Mouse (Mus musculus): ENCODE data around the gene Aloxe3.

The Aloxe3 gene

GRCm38 (mm10) chr11:69095511-69096231 is 30.0 kb upstream of the Aloxe3 start:
- no peak for DNase-seq (ENCODE audit: low spot score)

GRCm38 (mm10) chr11:69096360-69096986 is 29.2 kb upstream of the Aloxe3 start:
- no peak for DNase-seq (ENCODE audit: low spot score)

GRCm38 (mm10) chr11:69096987-69097900 is 28.5 kb upstream of the Aloxe3 start:
- DNase-seq (ENCODE audit: low spot score): peak; percentile 99

GRCm38 (mm10) chr11:69098039-69098761 is 27.5 kb upstream of the Aloxe3 start:
- DNase-seq (ENCODE audit: low spot score): no peak

GRCm38 (mm10) chr11:69098762-69099091 is 27.0 kb upstream of the Aloxe3 start:
- DNase-seq (ENCODE audit: low spot score): peak; percentile 95

GRCm38 (mm10) chr11:69099177-69099914 is 26.4 kb upstream of the Aloxe3 start:
- peak; percentile 72 for DNase-seq (ENCODE audit: low spot score)

DNA sequence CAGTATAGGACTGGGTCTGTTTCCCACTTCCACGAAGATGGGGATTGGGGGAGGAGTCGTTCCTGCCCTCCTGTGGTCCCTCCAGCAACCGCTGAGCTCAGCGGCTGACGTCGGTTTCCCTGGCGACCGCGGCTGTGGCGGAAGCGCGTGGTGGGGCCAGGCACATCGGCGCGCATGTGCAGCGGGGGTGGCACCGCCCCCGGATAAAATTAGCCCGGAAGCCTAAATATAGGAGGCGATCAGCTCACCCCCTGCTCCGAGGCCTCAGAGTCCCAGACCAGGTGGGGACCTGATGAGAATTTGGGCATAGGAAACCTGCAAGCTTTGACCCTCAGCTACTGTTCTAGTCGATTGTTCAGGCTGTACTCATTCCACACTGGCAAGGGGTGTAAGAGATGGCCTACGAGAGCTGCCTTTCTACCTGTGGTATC is 25.8 kb upstream of the Aloxe3 start:
- DNase-seq (ENCODE audit: low spot score): peak; percentile 90

DNA sequence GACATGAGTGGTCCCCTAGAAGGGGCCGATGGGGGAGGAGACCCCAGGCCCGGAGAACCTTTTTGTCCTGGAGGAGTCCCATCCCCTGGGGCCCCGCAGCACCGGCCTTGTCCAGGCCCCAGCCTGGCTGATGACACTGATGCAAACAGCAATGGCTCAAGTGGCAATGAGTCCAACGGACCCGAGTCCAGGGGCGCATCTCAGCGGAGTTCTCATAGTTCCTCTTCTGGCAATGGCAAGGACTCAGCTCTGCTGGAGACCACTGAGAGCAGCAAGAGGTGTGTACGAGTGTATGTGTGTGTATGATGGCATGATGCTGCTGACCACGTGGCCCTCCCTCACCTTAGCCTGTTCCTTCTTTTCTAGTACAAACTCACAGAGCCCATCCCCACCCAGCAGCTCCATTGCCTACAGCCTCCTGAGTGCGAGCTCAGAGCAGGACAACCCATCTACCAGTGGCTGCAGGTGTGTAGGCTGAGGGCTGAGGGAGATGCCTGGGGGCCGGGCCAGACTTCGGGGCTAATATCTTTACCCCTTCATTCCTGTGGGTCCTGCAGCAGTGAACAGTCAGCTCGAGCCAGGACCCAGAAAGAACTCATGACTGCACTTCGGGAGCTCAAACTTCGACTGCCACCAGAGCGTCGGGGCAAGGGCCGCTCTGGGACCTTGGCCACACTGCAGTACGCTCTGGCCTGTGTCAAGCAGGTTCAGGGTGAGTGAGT is 24.9 kb upstream of the Aloxe3 start:
- no peak for DNase-seq (ENCODE audit: low spot score)

- no peak for DNase-seq (ENCODE audit: low spot score)
These were observed 23.9 kb upstream of the Aloxe3 start for GRCm38 (mm10) chr11:69101604-69102402.

DNA sequence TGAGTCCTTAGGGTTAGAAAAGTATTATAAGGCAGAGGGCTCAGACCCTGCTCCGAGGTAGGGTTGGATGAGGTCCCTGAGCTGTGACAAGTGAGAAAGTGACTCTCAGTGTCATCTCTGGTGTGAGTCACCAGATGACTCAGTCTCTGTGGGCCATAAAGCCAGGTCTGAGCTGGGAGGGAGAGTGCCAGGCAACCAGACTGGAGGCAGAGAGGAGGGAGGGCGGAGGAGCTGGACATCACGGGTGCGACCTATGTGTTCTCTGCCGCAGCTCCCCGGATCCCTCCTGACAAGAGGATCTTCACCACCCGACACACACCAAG is 23.3 kb upstream of the Aloxe3 start:
- DNase-seq (ENCODE audit: low spot score): no peak

- no peak for DNase-seq (ENCODE audit: low spot score)
These were observed 22.6 kb upstream of the Aloxe3 start for GRCm38 (mm10) chr11:69103121-69103520.

- no peak for DNase-seq (ENCODE audit: low spot score)
These were observed 21.9 kb upstream of the Aloxe3 start for GRCm38 (mm10) chr11:69103531-69104435.

DNA sequence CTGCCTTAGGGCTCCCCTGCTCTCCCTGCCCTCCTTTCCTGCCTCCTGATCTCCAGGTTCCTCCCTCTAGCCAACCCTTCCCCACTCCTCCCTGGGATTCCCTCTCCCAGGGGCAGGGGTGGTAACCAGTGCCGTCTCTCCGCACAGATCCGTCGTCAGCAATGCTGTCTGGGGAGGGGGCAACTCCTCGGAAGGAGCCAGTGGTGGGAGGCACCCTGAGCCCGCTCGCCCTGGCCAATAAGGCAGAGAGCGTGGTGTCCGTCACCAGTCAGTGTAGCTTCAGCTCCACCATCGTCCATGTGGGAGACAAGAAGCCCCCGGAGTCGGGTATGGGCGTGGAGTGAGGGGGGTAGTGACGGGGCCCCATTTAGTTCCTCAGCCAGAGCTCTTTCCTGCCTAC is 21.2 kb upstream of the Aloxe3 start:
- DNase-seq (ENCODE audit: low spot score): no peak

DNA sequence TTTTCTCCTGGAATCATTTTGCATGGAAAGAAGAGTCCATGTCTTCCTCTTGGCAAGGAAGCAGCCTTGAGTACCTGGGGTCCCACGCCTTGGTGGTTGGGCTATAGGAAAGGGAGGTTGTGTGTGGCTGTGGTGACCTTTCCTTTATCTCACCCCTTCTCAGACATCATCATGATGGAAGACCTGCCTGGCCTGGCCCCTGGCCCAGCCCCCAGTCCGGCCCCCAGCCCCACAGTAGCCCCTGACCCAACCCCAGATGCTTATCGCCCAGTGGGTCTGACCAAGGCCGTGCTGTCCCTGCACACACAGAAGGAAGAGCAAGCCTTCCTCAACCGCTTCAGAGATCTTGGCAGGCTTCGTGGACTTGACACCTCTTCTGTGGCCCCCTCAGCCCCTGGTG is 20.5 kb upstream of the Aloxe3 start:
- DNase-seq (ENCODE audit: low spot score): no peak

- DNase-seq (ENCODE audit: low spot score): no peak
These were observed 19.9 kb upstream of the Aloxe3 start for GRCm38 (mm10) chr11:69105796-69106195.

DNA sequence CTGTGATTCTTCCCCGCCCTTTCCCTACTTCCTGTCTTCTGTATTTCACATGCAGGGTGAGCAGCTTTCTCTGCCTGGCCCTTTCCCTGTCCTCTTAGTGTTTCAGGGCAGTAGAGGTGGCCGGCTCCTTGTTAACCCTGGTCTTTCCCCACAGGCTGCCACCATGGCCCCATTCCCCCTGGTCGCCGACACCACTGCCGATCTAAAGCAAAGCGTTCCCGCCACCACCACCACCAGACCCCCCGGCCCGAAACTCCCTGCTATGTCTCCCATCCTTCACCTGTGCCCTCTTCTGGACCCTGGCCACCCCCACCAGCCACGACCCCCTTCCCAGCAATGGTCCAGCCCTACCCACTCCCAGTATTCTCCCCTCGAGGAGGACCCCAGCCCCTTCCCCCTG is 19.4 kb upstream of the Aloxe3 start:
- DNase-seq (ENCODE audit: low spot score): no peak

GRCm38 (mm10) chr11:69106842-69107241 is 18.9 kb upstream of the Aloxe3 start:
- DNase-seq (ENCODE audit: low spot score): no peak

- DNase-seq (ENCODE audit: low spot score): no peak
These were observed 18.0 kb upstream of the Aloxe3 start for GRCm38 (mm10) chr11:69107676-69108075.

- DNase-seq (ENCODE audit: low spot score): no peak
These were observed 17.5 kb upstream of the Aloxe3 start for GRCm38 (mm10) chr11:69108223-69108622.

All from ovary, postnatal 36 days (tissue).